Mouse (Mus musculus): ENCODE data around the gene Kiss1. TPM values are rescaled to one million over a fixed set of nuclear protein-coding genes. Genes with fewer than 3 reads are reported as not detected.

Gene Kiss1
- polyA plus RNA-seq, 1 experiment from 2014 or later: not detected

DNA sequence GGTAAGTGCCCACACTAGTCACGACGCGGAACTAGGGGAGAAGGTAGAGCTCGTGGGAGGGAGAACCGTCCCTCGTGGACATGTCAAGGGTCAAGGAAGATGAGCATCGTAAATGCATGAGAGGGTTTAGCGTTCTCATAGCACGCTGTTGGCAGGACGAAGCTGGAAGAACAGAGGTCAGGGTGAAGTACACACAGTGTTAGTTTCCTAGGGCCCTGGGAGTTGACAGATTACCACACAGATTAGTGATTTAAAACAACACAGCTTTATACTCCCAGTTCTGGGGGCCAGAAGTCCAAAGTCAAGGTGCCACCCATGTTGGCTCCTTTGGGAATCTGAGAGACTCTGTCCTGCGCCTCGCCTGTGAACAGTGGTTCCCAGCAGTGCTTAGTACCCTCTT is 33.8 kb upstream of the Kiss1 start:
- H3K4me3 ChIP-seq (ENCODE audit: low read length): no peak overlapping the region
- H3K27ac ChIP-seq (ENCODE audit: low read length): no peak overlapping the region
- H3K9me3 ChIP-seq (ENCODE audit: low read length): no peaks in the 10 kb centered on the region
- H3K4me1 ChIP-seq (ENCODE audit: insufficient read depth, low read length): no peaks in the 10 kb centered on the region
- H3K36me3 ChIP-seq (ENCODE audit: insufficient read depth, low read length): 0 out of 2 replicates have a peak, but pooled peaks cover 3% of the 10 kb centered on the region
- no peak overlapping the region for H3K4me2 ChIP-seq (replicated peaks; ENCODE audit: low read depth, low read length)
- peak; percentile 54; the same call in 1 of the 2 replicates for ATAC-seq (ENCODE audit: low FRiP score, low TSS enrichment)
- H3K9ac ChIP-seq (replicated peaks; ENCODE audit: low read length): no peak overlapping the region
- 68% methylated on average over 12 of the region's 12 CpGs for WGBS
- H3K27me3 ChIP-seq (ENCODE audit: insufficient read depth, low read length): no peaks in the 10 kb centered on the region

GRCm38 (mm10) chr1:133291888-133292287 is 29.8 kb upstream of the Kiss1 start:
- H3K9me3 ChIP-seq (ENCODE audit: low read length): no peaks in the 10 kb centered on the region
- H3K27ac ChIP-seq (ENCODE audit: low read length): no peak overlapping the region
- no peak overlapping the region for H3K4me2 ChIP-seq (replicated peaks; ENCODE audit: low read depth, low read length)
- no peaks in the 10 kb centered on the region for H3K27me3 ChIP-seq (ENCODE audit: insufficient read depth, low read length)
- WGBS: 87% methylated on average over 6 of the region's 6 CpGs
- H3K4me3 ChIP-seq (ENCODE audit: low read length): no peak overlapping the region
- H3K9ac ChIP-seq (replicated peaks; ENCODE audit: low read length): no peak overlapping the region
- H3K36me3 ChIP-seq (ENCODE audit: insufficient read depth, low read length): no peaks in the 10 kb centered on the region
- ATAC-seq (ENCODE audit: low FRiP score, low TSS enrichment): no peak
- no peaks in the 10 kb centered on the region for H3K4me1 ChIP-seq (ENCODE audit: insufficient read depth, low read length)

- H3K9ac ChIP-seq (replicated peaks; ENCODE audit: low read length): no peak overlapping the region
These were observed 29.1 kb upstream of the Kiss1 start for GRCm38 (mm10) chr1:133292608-133293007.

GRCm38 (mm10) chr1:133296376-133296775 is 25.3 kb upstream of the Kiss1 start:
- WGBS: 81% methylated on average over 9 of the region's 9 CpGs
- H3K9me3 ChIP-seq (ENCODE audit: low read length): no peaks in the 10 kb centered on the region
- no peak overlapping the region for H3K9ac ChIP-seq (replicated peaks; ENCODE audit: low read length)
- H3K4me2 ChIP-seq (replicated peaks; ENCODE audit: low read depth, low read length): no peak overlapping the region
- H3K27ac ChIP-seq (ENCODE audit: low read length): no peak overlapping the region
- H3K36me3 ChIP-seq (ENCODE audit: insufficient read depth, low read length): no peaks in the 10 kb centered on the region
- no peak overlapping the region for H3K4me3 ChIP-seq (ENCODE audit: low read length)
- no peak for ATAC-seq (ENCODE audit: low FRiP score, low TSS enrichment)
- H3K4me1 ChIP-seq (ENCODE audit: insufficient read depth, low read length): peaks cover 10% of the 10 kb centered on the region
- peaks cover 20% of the 10 kb centered on the region for H3K27me3 ChIP-seq (ENCODE audit: insufficient read depth, low read length)

More at GRCm38 (mm10) chr1:133292608-133293007, 29.1 kb upstream of the Kiss1 start:
- Histone ChIP-seq H3K4me2 (replicated peaks; ENCODE audit: low read depth, low read length) (no peak overlapping the region), H3K27me3 (ENCODE audit: insufficient read depth, low read length) (peaks cover 3% of the 10 kb centered on the region; the same call in 1 of the 2 replicates), H3K4me1 (ENCODE audit: insufficient read depth, low read length) (no peaks in the 10 kb centered on the region), H3K9me3 (ENCODE audit: low read length) (no peaks in the 10 kb centered on the region), H3K36me3 (ENCODE audit: insufficient read depth, low read length) (no peaks in the 10 kb centered on the region), H3K27ac (ENCODE audit: low read length) (no peak overlapping the region), H3K4me3 (ENCODE audit: low read length) (no peak overlapping the region)
- no peak for ATAC-seq (ENCODE audit: low FRiP score, low TSS enrichment)

- Histone ChIP-seq H3K27ac (ENCODE audit: low read length) (no peak overlapping the region), H3K4me1 (ENCODE audit: insufficient read depth, low read length) (peaks cover 16% of the 10 kb centered on the region), H3K4me3 (ENCODE audit: low read length) (no peak overlapping the region), H3K27me3 (ENCODE audit: insufficient read depth, low read length) (peaks cover 20% of the 10 kb centered on the region), H3K9me3 (ENCODE audit: low read length) (no peaks in the 10 kb centered on the region), H3K4me2 (replicated peaks; ENCODE audit: low read depth, low read length) (peak overlapping the region; percentile 27; the same call in 1 of the 2 replicates), H3K36me3 (ENCODE audit: insufficient read depth, low read length) (no peaks in the 10 kb centered on the region), H3K9ac (replicated peaks; ENCODE audit: low read length) (no peak overlapping the region; the same call in 1 of the 2 replicates)
- ATAC-seq (ENCODE audit: low FRiP score, low TSS enrichment): 0 out of 2 replicates have a peak, but pooled peaks have one; percentile 4
- WGBS: 25% methylated on average over 14 of the region's 14 CpGs
These were observed 22.9 kb upstream of the Kiss1 start for GRCm38 (mm10) chr1:133298816-133299215.

DNA sequence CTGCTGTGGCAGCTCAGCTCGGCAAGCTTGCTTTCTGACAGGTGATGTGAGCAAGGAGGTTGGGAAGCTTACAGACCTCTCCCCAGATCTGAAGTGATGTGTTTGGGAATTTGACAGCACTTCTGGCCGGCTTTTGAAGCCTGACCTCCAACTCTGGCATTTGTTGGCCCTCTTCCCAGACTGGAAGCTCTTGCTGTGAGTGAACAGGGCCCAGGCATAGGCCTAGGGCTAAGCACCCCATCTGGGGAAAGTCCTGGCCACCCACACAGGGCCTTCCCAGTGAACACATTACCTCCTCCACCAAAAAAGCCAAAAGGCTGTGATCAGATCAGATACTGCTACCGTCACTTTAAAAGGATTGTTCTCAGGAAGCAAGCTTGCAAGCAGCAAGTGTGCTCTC is 19.1 kb upstream of the Kiss1 start:
- H3K36me3 ChIP-seq (ENCODE audit: insufficient read depth, low read length): no peaks in the 10 kb centered on the region
- peaks cover 17% of the 10 kb centered on the region for H3K27me3 ChIP-seq (ENCODE audit: insufficient read depth, low read length)
- no peak overlapping the region for H3K27ac ChIP-seq (ENCODE audit: low read length)
- WGBS: 43% methylated on average over 3 of the region's 3 CpGs
- no peak; the same call in 1 of the 2 replicates for ATAC-seq (ENCODE audit: low FRiP score, low TSS enrichment)
- no peak overlapping the region for H3K4me2 ChIP-seq (replicated peaks; ENCODE audit: low read depth, low read length)
- H3K4me3 ChIP-seq (ENCODE audit: low read length): no peak overlapping the region
- H3K4me1 ChIP-seq (ENCODE audit: insufficient read depth, low read length): peaks cover 16% of the 10 kb centered on the region
- no peaks in the 10 kb centered on the region for H3K9me3 ChIP-seq (ENCODE audit: low read length)
- H3K9ac ChIP-seq (replicated peaks; ENCODE audit: low read length): no peak overlapping the region

- H3K4me2 ChIP-seq (replicated peaks; ENCODE audit: low read depth, low read length): no peak overlapping the region
- no peaks in the 10 kb centered on the region for H3K27me3 ChIP-seq (ENCODE audit: insufficient read depth, low read length)
- 11% methylated on average over 4 of the region's 4 CpGs for WGBS
- no peaks in the 10 kb centered on the region for H3K9me3 ChIP-seq (ENCODE audit: low read length)
- H3K4me1 ChIP-seq (ENCODE audit: insufficient read depth, low read length): peaks cover 17% of the 10 kb centered on the region
- no peak for ATAC-seq (ENCODE audit: low FRiP score, low TSS enrichment)
- H3K36me3 ChIP-seq (ENCODE audit: insufficient read depth, low read length): no peaks in the 10 kb centered on the region
- H3K27ac ChIP-seq (ENCODE audit: low read length): no peak overlapping the region
- H3K4me3 ChIP-seq (ENCODE audit: low read length): no peak overlapping the region
- H3K9ac ChIP-seq (replicated peaks; ENCODE audit: low read length): no peak overlapping the region
These were observed 14.8 kb upstream of the Kiss1 start for GRCm38 (mm10) chr1:133306842-133307241.

DNA sequence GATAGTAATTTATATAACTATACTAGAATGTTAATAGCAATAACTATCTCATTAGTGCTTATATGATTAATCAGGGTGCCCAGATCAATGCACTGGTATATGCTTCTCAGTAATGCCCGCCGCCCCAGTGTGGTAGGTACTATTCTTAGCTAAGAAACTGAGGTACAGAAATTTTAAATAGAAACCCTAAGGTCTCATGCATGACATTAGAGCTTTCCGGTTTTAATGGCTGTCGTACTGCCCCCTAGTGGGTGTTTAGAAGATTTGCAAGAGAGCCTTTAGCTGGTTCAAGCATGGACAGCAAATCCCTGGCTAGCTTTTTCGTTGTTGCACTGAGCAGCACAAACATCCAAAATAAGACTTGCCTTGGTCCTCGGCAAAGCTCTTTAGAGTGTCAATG is 14.4 kb upstream of the Kiss1 start:
- Histone ChIP-seq H3K9me3 (ENCODE audit: low read length) (no peaks in the 10 kb centered on the region), H3K36me3 (ENCODE audit: insufficient read depth, low read length) (no peaks in the 10 kb centered on the region), H3K4me2 (replicated peaks; ENCODE audit: low read depth, low read length) (no peak overlapping the region), H3K4me1 (ENCODE audit: insufficient read depth, low read length) (peaks cover 19% of the 10 kb centered on the region), H3K27ac (ENCODE audit: low read length) (no peak overlapping the region), H3K4me3 (ENCODE audit: low read length) (no peak overlapping the region), H3K9ac (replicated peaks; ENCODE audit: low read length) (no peak overlapping the region), H3K27me3 (ENCODE audit: insufficient read depth, low read length) (no peaks in the 10 kb centered on the region)
- 14% methylated on average over 6 of the region's 6 CpGs for WGBS
- ATAC-seq (ENCODE audit: low FRiP score, low TSS enrichment): no peak

GRCm38 (mm10) chr1:133309652-133310267 is 11.9 kb upstream of the Kiss1 start, which contains the start of gene Golt1a:
TSS of gene Golt1a (plus strand) at chr1:133309800.
- peak within 1 kb of the TSS; percentile 74 for H3K27ac ChIP-seq (ENCODE audit: low read length)
- 45% methylated on average over 14 of the region's 14 CpGs for WGBS
- peak within 1 kb of the TSS; percentile 52 for H3K9ac ChIP-seq (replicated peaks; ENCODE audit: low read length)
- peak; percentile 80 for ATAC-seq (ENCODE audit: low FRiP score, low TSS enrichment)
- peaks cover 15% of the 10 kb centered on the region for H3K4me1 ChIP-seq (ENCODE audit: insufficient read depth, low read length)
- H3K9me3 ChIP-seq (ENCODE audit: low read length): no peaks in the 10 kb centered on the region
- no peaks in the 10 kb centered on the region for H3K36me3 ChIP-seq (ENCODE audit: insufficient read depth, low read length)
- H3K4me2 ChIP-seq (replicated peaks; ENCODE audit: low read depth, low read length): peak within 1 kb of the TSS; percentile 46
- peak within 1 kb of the TSS; percentile 39 for H3K4me3 ChIP-seq (ENCODE audit: low read length)
- no peaks in the 10 kb centered on the region for H3K27me3 ChIP-seq (ENCODE audit: insufficient read depth, low read length)

DNA sequence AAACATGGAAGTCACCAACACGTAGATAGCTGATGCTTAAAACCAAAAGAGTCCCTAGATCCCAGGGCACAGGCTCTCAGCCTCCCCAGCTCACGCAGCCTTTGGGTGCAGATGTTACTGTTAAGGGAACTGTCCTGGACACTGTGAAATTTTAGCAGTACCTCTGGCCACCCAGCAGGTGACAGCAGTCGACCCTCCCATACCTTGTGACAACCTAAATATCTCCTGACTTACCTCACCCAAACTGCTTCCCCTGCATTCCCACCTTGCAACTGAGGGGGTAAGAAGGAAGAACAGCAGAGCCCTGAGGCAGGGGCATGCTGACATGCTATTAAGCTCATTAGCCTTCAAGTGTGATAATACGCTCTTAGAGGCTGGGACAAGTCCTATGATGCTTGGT is 10.4 kb upstream of the Kiss1 start:
- H3K9ac ChIP-seq (replicated peaks; ENCODE audit: low read length): no peak overlapping the region
- H3K4me2 ChIP-seq (replicated peaks; ENCODE audit: low read depth, low read length): no peak overlapping the region
- WGBS: 68% methylated on average over 4 of the region's 4 CpGs
- no peaks in the 10 kb centered on the region for H3K9me3 ChIP-seq (ENCODE audit: low read length)
- no peak overlapping the region for H3K27ac ChIP-seq (ENCODE audit: low read length)
- H3K36me3 ChIP-seq (ENCODE audit: insufficient read depth, low read length): no peaks in the 10 kb centered on the region
- no peaks in the 10 kb centered on the region for H3K27me3 ChIP-seq (ENCODE audit: insufficient read depth, low read length)
- H3K4me3 ChIP-seq (ENCODE audit: low read length): no peak overlapping the region
- H3K4me1 ChIP-seq (ENCODE audit: insufficient read depth, low read length): peaks cover 15% of the 10 kb centered on the region
- no peak for ATAC-seq (ENCODE audit: low FRiP score, low TSS enrichment)

All from kidney, embryonic 16.5 days (tissue).